Mouse (Mus musculus): ENCODE data around the gene Tgfbr3. TPM values are rescaled to one million over a fixed set of nuclear protein-coding genes. Genes with fewer than 3 reads are reported as not detected.

Tgfbr3 gene
- polyA plus RNA-seq, 1 experiment: 0.71 TPM

DNA sequence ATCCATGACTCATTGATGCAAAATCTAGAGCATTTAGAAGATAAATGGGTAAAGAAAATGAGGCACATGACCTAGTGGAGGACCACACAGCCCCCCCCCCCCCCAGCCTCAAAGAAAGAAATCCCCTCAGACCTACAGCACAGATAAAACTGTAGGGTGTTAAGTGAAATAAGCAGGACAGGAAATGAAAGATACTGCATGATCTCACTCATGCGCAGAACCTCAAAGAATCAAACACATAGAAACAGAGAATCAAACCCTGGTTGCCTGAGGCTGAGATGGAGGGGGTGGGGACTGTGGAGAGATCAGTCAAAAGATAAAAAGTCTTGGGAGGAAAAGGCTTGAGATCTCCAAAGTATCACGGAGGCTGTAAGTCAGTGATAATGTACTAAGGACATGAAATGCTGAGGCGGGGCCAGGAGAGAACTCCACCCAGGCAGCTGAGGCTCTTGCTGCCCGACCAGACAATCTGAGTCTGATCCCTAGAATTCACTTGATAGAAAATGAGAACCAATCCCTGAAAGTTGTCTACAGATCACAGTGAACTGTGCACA, 29.9 kb downstream of the Tgfbr3 start:
- H3K4me2 ChIP-seq (ENCODE audit: low read depth): no peak overlapping the region
- no peak overlapping the region for H3ac ChIP-seq (ENCODE audit: control insufficient read depth, insufficient read length)
- TF ChIP-seq TCF12 (IDR thresholded peaks at IDR 0.05; ENCODE audit: insufficient read depth, poor library complexity, severe bottlenecking): no peak
- TF ChIP-seq USF1 (IDR thresholded peaks at IDR 0.05; ENCODE audit: low read depth): no peak
- no peak for TF ChIP-seq POLR2A (IDR thresholded peaks at IDR 0.05; ENCODE audit: insufficient read length, low read depth)
- no peak for TF ChIP-seq E2F4 (IDR thresholded peaks at IDR 0.05; ENCODE audit: insufficient read depth)
- no peak for TF ChIP-seq CEBPB (IDR thresholded peaks at IDR 0.05; ENCODE audit: insufficient read depth, poor library complexity, severe bottlenecking)
- TF ChIP-seq MAX (IDR thresholded peaks at IDR 0.05; ENCODE audit: low read depth): no peak
- no peak for TF ChIP-seq TCF3 (IDR thresholded peaks at IDR 0.05; ENCODE audit: insufficient read length, low read depth)
- TF ChIP-seq MYOD1 (IDR thresholded peaks at IDR 0.05; ENCODE audit: control insufficient read depth in 1 of 3, insufficient read length in 2 of 3, low read depth in 2 of 3): no peak
- no peak for TF ChIP-seq SRF (IDR thresholded peaks at IDR 0.05; ENCODE audit: control insufficient read depth, insufficient read length, low read depth)
- TF ChIP-seq MYOG (IDR thresholded peaks at IDR 0.05; ENCODE audit: control insufficient read depth in 1 of 3, insufficient read depth in 1 of 3, insufficient read length in 2 of 3, low read depth in 2 of 3): no peak
- TF ChIP-seq POLR2AphosphoS2 (IDR thresholded peaks at IDR 0.05; ENCODE audit: insufficient read length, low read depth): no peak
- no peak for TF ChIP-seq REST (IDR thresholded peaks at IDR 0.05; ENCODE audit: insufficient read depth, insufficient read length)
- H3K36me3 ChIP-seq (ENCODE audit: control insufficient read depth, insufficient read depth): no peaks in the 10 kb centered on the region
- no peaks in the 10 kb centered on the region for H3K79me2 ChIP-seq (ENCODE audit: control insufficient read depth, insufficient read depth)
- no peak overlapping the region for H3K4me3 ChIP-seq
- no peaks in the 10 kb centered on the region for H3K27me3 ChIP-seq (ENCODE audit: control insufficient read depth, insufficient read depth, insufficient read length)

DNA sequence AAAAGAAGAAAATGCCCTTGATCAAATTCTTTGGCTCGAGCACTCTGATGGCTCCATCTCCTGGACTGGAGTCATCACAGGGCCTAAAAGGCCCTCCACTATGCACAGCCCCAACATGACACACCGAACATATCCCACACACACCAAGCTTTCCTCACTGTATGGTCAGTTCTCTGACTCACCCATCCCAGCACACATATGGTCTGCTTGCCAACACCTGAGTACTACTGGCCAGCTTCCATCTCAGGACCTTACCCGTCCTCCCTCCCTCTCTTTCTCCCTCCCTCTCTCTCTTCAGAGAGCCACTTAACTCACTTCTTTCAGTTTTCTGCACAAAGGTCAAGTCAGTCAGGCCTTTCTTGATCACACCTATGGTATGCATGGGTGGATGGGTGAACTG, 36.0 kb downstream of the Tgfbr3 start:
- Histone ChIP-seq H3K27me3 (ENCODE audit: control insufficient read depth, insufficient read depth, insufficient read length) (no peaks in the 10 kb centered on the region), H3K79me2 (ENCODE audit: control insufficient read depth, insufficient read depth) (no peaks in the 10 kb centered on the region), H3K4me3 (no peak overlapping the region), H3ac (ENCODE audit: control insufficient read depth, insufficient read length) (no peak overlapping the region), H3K4me2 (ENCODE audit: low read depth) (no peak overlapping the region), H3K36me3 (ENCODE audit: control insufficient read depth, insufficient read depth) (no peaks in the 10 kb centered on the region)
- TF ChIP-seq MYOD1 (IDR thresholded peaks at IDR 0.05; ENCODE audit: control insufficient read depth in 1 of 3, insufficient read length in 2 of 3, low read depth in 2 of 3) (no peak), SRF (IDR thresholded peaks at IDR 0.05; ENCODE audit: control insufficient read depth, insufficient read length, low read depth) (no peak), USF1 (IDR thresholded peaks at IDR 0.05; ENCODE audit: low read depth) (no peak), MYOG (IDR thresholded peaks at IDR 0.05; ENCODE audit: control insufficient read depth in 1 of 3, insufficient read depth in 1 of 3, insufficient read length in 2 of 3, low read depth in 2 of 3) (no peak), POLR2AphosphoS2 (IDR thresholded peaks at IDR 0.05; ENCODE audit: insufficient read length, low read depth) (no peak), E2F4 (IDR thresholded peaks at IDR 0.05; ENCODE audit: insufficient read depth) (no peak), MAX (IDR thresholded peaks at IDR 0.05; ENCODE audit: low read depth) (no peak), CEBPB (IDR thresholded peaks at IDR 0.05; ENCODE audit: insufficient read depth, poor library complexity, severe bottlenecking) (no peak)

GRCm38 (mm10) chr5:107252435-107252834, 37.0 kb downstream of the Tgfbr3 start:
- Histone ChIP-seq H3K4me2 (ENCODE audit: low read depth) (no peak overlapping the region), H3K79me2 (ENCODE audit: control insufficient read depth, insufficient read depth) (no peaks in the 10 kb centered on the region), H3K4me3 (no peak overlapping the region), H3K27me3 (ENCODE audit: control insufficient read depth, insufficient read depth, insufficient read length) (no peaks in the 10 kb centered on the region), H3K36me3 (ENCODE audit: control insufficient read depth, insufficient read depth) (no peaks in the 10 kb centered on the region), H3ac (ENCODE audit: control insufficient read depth, insufficient read length) (no peak overlapping the region)
- TF ChIP-seq POLR2AphosphoS2 (IDR thresholded peaks at IDR 0.05; ENCODE audit: insufficient read length, low read depth) (no peak), MAX (IDR thresholded peaks at IDR 0.05; ENCODE audit: low read depth) (no peak), TCF3 (IDR thresholded peaks at IDR 0.05; ENCODE audit: insufficient read length, low read depth) (no peak), POLR2A (IDR thresholded peaks at IDR 0.05; ENCODE audit: insufficient read length, low read depth) (no peak)

- Histone ChIP-seq H3K4me3 (no peak overlapping the region), H3K36me3 (ENCODE audit: control insufficient read depth, insufficient read depth) (no peaks in the 10 kb centered on the region), H3K79me2 (ENCODE audit: control insufficient read depth, insufficient read depth) (no peaks in the 10 kb centered on the region), H3K4me2 (ENCODE audit: low read depth) (no peak overlapping the region), H3ac (ENCODE audit: control insufficient read depth, insufficient read length) (no peak overlapping the region), H3K27me3 (ENCODE audit: control insufficient read depth, insufficient read depth, insufficient read length) (no peaks in the 10 kb centered on the region)
- TF ChIP-seq MYOD1 (IDR thresholded peaks at IDR 0.05; ENCODE audit: control insufficient read depth in 1 of 3, insufficient read length in 2 of 3, low read depth in 2 of 3): no peak
Measured at GRCm38 (mm10) chr5:107251751-107252305, 37.6 kb downstream of the Tgfbr3 start.

GRCm38 (mm10) chr5:107250548-107251272, 38.7 kb downstream of the Tgfbr3 start:
- Histone ChIP-seq H3K4me2 (ENCODE audit: low read depth) (no peak overlapping the region), H3ac (ENCODE audit: control insufficient read depth, insufficient read length) (no peak overlapping the region), H3K4me3 (no peak overlapping the region), H3K36me3 (ENCODE audit: control insufficient read depth, insufficient read depth) (no peaks in the 10 kb centered on the region), H3K79me2 (ENCODE audit: control insufficient read depth, insufficient read depth) (no peaks in the 10 kb centered on the region), H3K27me3 (ENCODE audit: control insufficient read depth, insufficient read depth, insufficient read length) (no peaks in the 10 kb centered on the region)
- no peak for TF ChIP-seq MAX (IDR thresholded peaks at IDR 0.05; ENCODE audit: low read depth)
- TF ChIP-seq MYOG (IDR thresholded peaks at IDR 0.05; ENCODE audit: control insufficient read depth in 1 of 3, insufficient read depth in 1 of 3, insufficient read length in 2 of 3, low read depth in 2 of 3): no peak
- TF ChIP-seq USF1 (IDR thresholded peaks at IDR 0.05; ENCODE audit: low read depth): no peak
- no peak for TF ChIP-seq POLR2A (IDR thresholded peaks at IDR 0.05; ENCODE audit: insufficient read length, low read depth)
- no peak for TF ChIP-seq TCF3 (IDR thresholded peaks at IDR 0.05; ENCODE audit: insufficient read length, low read depth)
- TF ChIP-seq E2F4 (IDR thresholded peaks at IDR 0.05; ENCODE audit: insufficient read depth): no peak
- no peak for TF ChIP-seq TCF12 (IDR thresholded peaks at IDR 0.05; ENCODE audit: insufficient read depth, poor library complexity, severe bottlenecking)
- TF ChIP-seq SRF (IDR thresholded peaks at IDR 0.05; ENCODE audit: control insufficient read depth, insufficient read length, low read depth): no peak
- TF ChIP-seq POLR2AphosphoS2 (IDR thresholded peaks at IDR 0.05; ENCODE audit: insufficient read length, low read depth): no peak
- no peak for TF ChIP-seq MYOD1 (IDR thresholded peaks at IDR 0.05; ENCODE audit: control insufficient read depth in 1 of 3, insufficient read length in 2 of 3, low read depth in 2 of 3)
- TF ChIP-seq CEBPB (IDR thresholded peaks at IDR 0.05; ENCODE audit: insufficient read depth, poor library complexity, severe bottlenecking): no peak
- no peak for TF ChIP-seq REST (IDR thresholded peaks at IDR 0.05; ENCODE audit: insufficient read depth, insufficient read length)

All from myocyte (in vitro differentiated cells).